Mouse (Mus musculus): Measurements from ENCODE around the gene Sugp2. TPM values are rescaled to one million over a fixed set of nuclear protein-coding genes. Genes with fewer than 3 reads are reported as not detected.
A peak's percentile ranks its signal among the peaks of the same experiment; 100 is the strongest.

Sugp2 gene
- polyA plus RNA-seq, 1 experiment from 2014 or later = 11.9 TPM

- under 1% methylated on average over 40 of the region's 40 CpGs for WGBS (ENCODE audit: insufficient replicate concordance)
- H3K4me2 ChIP-seq (ENCODE audit: low read depth, low read length) = peak within 1 kb of the TSS; percentile 92
- peak within 1 kb of the TSS; percentile 77 for H3K27ac ChIP-seq (ENCODE audit: low read length)
- ATAC-seq (ENCODE audit: low read depth) = peak; percentile 90
- H3K9me3 ChIP-seq (replicated peaks; ENCODE audit: control insufficient read depth, low read length) = no peaks in the 10 kb centered on the region
- peak within 1 kb of the TSS; percentile 76 for H3K9ac ChIP-seq (ENCODE audit: low read depth, low read length)
- peak within 1 kb of the TSS; percentile 89 for H3K4me3 ChIP-seq (ENCODE audit: low read depth, low read length)
- peaks cover 18% of the 10 kb centered on the region for H3K4me1 ChIP-seq (ENCODE audit: control insufficient read depth, low read depth, low read length)
- H3K27me3 ChIP-seq (ENCODE audit: control insufficient read depth, insufficient read depth, low read depth, low read length) = no peaks in the 10 kb centered on the region
- H3K36me3 ChIP-seq (ENCODE audit: control insufficient read depth, insufficient read depth) = peaks cover 14% of the 10 kb centered on the region
Observed at GRCm38 (mm10) chr8:70302358-70302890, 68.4 kb downstream of the Sugp2 start, which contains the start of the genes Ddx49 and Cope. TSS of gene Ddx49 (minus strand) at chr8:70302489. TSS of gene Cope (plus strand) at chr8:70302518.

- WGBS (ENCODE audit: insufficient replicate concordance) = 3% methylated on average over 16 of the region's 16 CpGs
- H3K4me3 ChIP-seq (ENCODE audit: low read depth, low read length) = peak overlapping the region; percentile 89
- peak; percentile 4; the same call in 1 of the 2 replicates for ATAC-seq (ENCODE audit: low read depth)
- H3K27me3 ChIP-seq (ENCODE audit: control insufficient read depth, insufficient read depth, low read depth, low read length) = no peaks in the 10 kb centered on the region
- H3K9ac ChIP-seq (ENCODE audit: low read depth, low read length) = peak overlapping the region; percentile 76
- H3K9me3 ChIP-seq (replicated peaks; ENCODE audit: control insufficient read depth, low read length) = no peaks in the 10 kb centered on the region
- H3K27ac ChIP-seq (ENCODE audit: low read length) = peak overlapping the region; percentile 77
- peak overlapping the region; percentile 92 for H3K4me2 ChIP-seq (ENCODE audit: low read depth, low read length)
- peaks cover 18% of the 10 kb centered on the region for H3K4me1 ChIP-seq (ENCODE audit: control insufficient read depth, low read depth, low read length)
- peaks cover 19% of the 10 kb centered on the region for H3K36me3 ChIP-seq (ENCODE audit: control insufficient read depth, insufficient read depth)
Observed at GRCm38 (mm10) chr8:70302901-70303300, 68.9 kb downstream of the Sugp2 start.

GRCm38 (mm10) chr8:70309311-70309710 lies 75.3 kb downstream of the Sugp2 start:
- Histone ChIP-seq H3K9ac (ENCODE audit: low read depth, low read length) (no peak overlapping the region), H3K9me3 (replicated peaks; ENCODE audit: control insufficient read depth, low read length) (no peaks in the 10 kb centered on the region), H3K4me1 (ENCODE audit: control insufficient read depth, low read depth, low read length) (no peaks in the 10 kb centered on the region), H3K27ac (ENCODE audit: low read length) (no peak overlapping the region), H3K4me3 (ENCODE audit: low read depth, low read length) (no peak overlapping the region), H3K4me2 (ENCODE audit: low read depth, low read length) (no peak overlapping the region), H3K36me3 (ENCODE audit: control insufficient read depth, insufficient read depth) (peaks cover 45% of the 10 kb centered on the region), H3K27me3 (ENCODE audit: control insufficient read depth, insufficient read depth, low read depth, low read length) (no peaks in the 10 kb centered on the region)
- 31% methylated on average over 2 of the region's 2 CpGs for WGBS (ENCODE audit: insufficient replicate concordance)
- no peak for ATAC-seq (ENCODE audit: low read depth)

DNA sequence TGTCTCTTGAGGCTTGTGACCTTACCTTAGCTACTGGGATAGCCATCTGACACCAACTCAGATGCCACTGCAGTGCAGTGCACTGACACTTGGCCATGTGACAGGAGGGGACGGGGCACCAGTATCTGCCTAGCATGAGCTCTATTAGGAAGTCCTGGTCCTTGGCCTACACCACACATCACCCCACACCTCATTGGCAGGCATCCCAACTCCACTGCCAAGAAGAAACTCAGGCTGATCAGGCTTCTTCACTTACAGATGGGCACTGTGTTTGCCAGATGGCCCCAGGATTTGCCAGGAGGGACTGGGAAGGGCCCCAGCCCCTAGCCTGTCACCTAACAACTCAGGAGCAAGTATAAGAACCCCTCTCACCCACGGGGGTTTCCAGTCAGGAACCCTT lies 79.4 kb downstream of the Sugp2 start:
- no peak overlapping the region for H3K27ac ChIP-seq (ENCODE audit: low read length)
- 59% methylated on average over 2 of the region's 2 CpGs for WGBS (ENCODE audit: insufficient replicate concordance)
- H3K4me2 ChIP-seq (ENCODE audit: low read depth, low read length) = no peak overlapping the region
- no peak overlapping the region for H3K9ac ChIP-seq (ENCODE audit: low read depth, low read length)
- peaks cover 23% of the 10 kb centered on the region for H3K36me3 ChIP-seq (ENCODE audit: control insufficient read depth, insufficient read depth)
- no peaks in the 10 kb centered on the region for H3K9me3 ChIP-seq (replicated peaks; ENCODE audit: control insufficient read depth, low read length)
- H3K27me3 ChIP-seq (ENCODE audit: control insufficient read depth, insufficient read depth, low read depth, low read length) = peaks cover 32% of the 10 kb centered on the region
- no peak for ATAC-seq (ENCODE audit: low read depth)
- peaks cover 8% of the 10 kb centered on the region for H3K4me1 ChIP-seq (ENCODE audit: control insufficient read depth, low read depth, low read length)
- no peak overlapping the region for H3K4me3 ChIP-seq (ENCODE audit: low read depth, low read length)

- H3K4me1 ChIP-seq (ENCODE audit: control insufficient read depth, low read depth, low read length) = peaks cover 8% of the 10 kb centered on the region
- peak; percentile 49; the same call in 1 of the 2 replicates for ATAC-seq (ENCODE audit: low read depth)
- H3K27ac ChIP-seq (ENCODE audit: low read length) = no peak within 1 kb of the TSS
- peaks cover 32% of the 10 kb centered on the region for H3K27me3 ChIP-seq (ENCODE audit: control insufficient read depth, insufficient read depth, low read depth, low read length)
- H3K36me3 ChIP-seq (ENCODE audit: control insufficient read depth, insufficient read depth) = peaks cover 13% of the 10 kb centered on the region
- no peak within 1 kb of the TSS for H3K9ac ChIP-seq (ENCODE audit: low read depth, low read length)
- peak within 1 kb of the TSS; percentile 52 for H3K4me3 ChIP-seq (ENCODE audit: low read depth, low read length)
- H3K4me2 ChIP-seq (ENCODE audit: low read depth, low read length) = peak within 1 kb of the TSS; percentile 71
- no peaks in the 10 kb centered on the region for H3K9me3 ChIP-seq (replicated peaks; ENCODE audit: control insufficient read depth, low read length)
- 4% methylated on average over 66 of the region's 66 CpGs for WGBS (ENCODE audit: insufficient replicate concordance)
Observed at GRCm38 (mm10) chr8:70315624-70316510, 81.8 kb downstream of the Sugp2 start, which contains the start of gene Cers1. TSS of gene Cers1 (plus strand) at chr8:70315775.

- no peak overlapping the region for H3K4me2 ChIP-seq (ENCODE audit: low read depth, low read length)
- peaks cover 32% of the 10 kb centered on the region for H3K27me3 ChIP-seq (ENCODE audit: control insufficient read depth, insufficient read depth, low read depth, low read length)
- peaks cover 8% of the 10 kb centered on the region for H3K36me3 ChIP-seq (ENCODE audit: control insufficient read depth, insufficient read depth)
- no peaks in the 10 kb centered on the region for H3K9me3 ChIP-seq (replicated peaks; ENCODE audit: control insufficient read depth, low read length)
- ATAC-seq (ENCODE audit: low read depth) = no peak
- H3K4me3 ChIP-seq (ENCODE audit: low read depth, low read length) = no peak overlapping the region
- WGBS (ENCODE audit: insufficient replicate concordance) = 26% methylated on average over 15 of the region's 15 CpGs
- H3K9ac ChIP-seq (ENCODE audit: low read depth, low read length) = no peak overlapping the region
- peaks cover 8% of the 10 kb centered on the region for H3K4me1 ChIP-seq (ENCODE audit: control insufficient read depth, low read depth, low read length)
- no peak overlapping the region for H3K27ac ChIP-seq (ENCODE audit: low read length)
Observed at GRCm38 (mm10) chr8:70316511-70317504, 82.8 kb downstream of the Sugp2 start.

GRCm38 (mm10) chr8:70317872-70318271 lies 83.8 kb downstream of the Sugp2 start:
- Histone ChIP-seq H3K9me3 (replicated peaks; ENCODE audit: control insufficient read depth, low read length) (no peaks in the 10 kb centered on the region), H3K36me3 (ENCODE audit: control insufficient read depth, insufficient read depth) (peaks cover 7% of the 10 kb centered on the region), H3K4me2 (ENCODE audit: low read depth, low read length) (no peak overlapping the region), H3K9ac (ENCODE audit: low read depth, low read length) (no peak overlapping the region), H3K27ac (ENCODE audit: low read length) (no peak overlapping the region), H3K27me3 (ENCODE audit: control insufficient read depth, insufficient read depth, low read depth, low read length) (peaks cover 32% of the 10 kb centered on the region), H3K4me3 (ENCODE audit: low read depth, low read length) (no peak overlapping the region), H3K4me1 (ENCODE audit: control insufficient read depth, low read depth, low read length) (peaks cover 8% of the 10 kb centered on the region)
- no peak for ATAC-seq (ENCODE audit: low read depth)
- WGBS (ENCODE audit: insufficient replicate concordance) = 56% methylated on average over 5 of the region's 5 CpGs

- H3K9me3 ChIP-seq (replicated peaks; ENCODE audit: control insufficient read depth, low read length) = no peaks in the 10 kb centered on the region
- H3K9ac ChIP-seq (ENCODE audit: low read depth, low read length) = no peak overlapping the region
- 74% methylated on average over 3 of the region's 3 CpGs for WGBS (ENCODE audit: insufficient replicate concordance)
- ATAC-seq (ENCODE audit: low read depth) = no peak
- H3K4me2 ChIP-seq (ENCODE audit: low read depth, low read length) = no peak overlapping the region
- H3K4me1 ChIP-seq (ENCODE audit: control insufficient read depth, low read depth, low read length) = peaks cover 7% of the 10 kb centered on the region
- no peaks in the 10 kb centered on the region for H3K27me3 ChIP-seq (ENCODE audit: control insufficient read depth, insufficient read depth, low read depth, low read length)
- no peaks in the 10 kb centered on the region for H3K36me3 ChIP-seq (ENCODE audit: control insufficient read depth, insufficient read depth)
- no peak overlapping the region for H3K27ac ChIP-seq (ENCODE audit: low read length)
- no peak overlapping the region for H3K4me3 ChIP-seq (ENCODE audit: low read depth, low read length)
Observed at GRCm38 (mm10) chr8:70323716-70324115, 89.7 kb downstream of the Sugp2 start.
